Mouse (Mus musculus) 416B (cell line): ENCODE results near the gene Ehhadh.
"Not testable (repeated sequence)": the region's sequence is repeated elsewhere in the genome, so short reads cannot be mapped to it uniquely, and the experiment has no call there.

Experiments
- DNase-seq: peaks from one replicate; pipeline ENCODE4 v3.0.0; 2011; ENCODE audit warnings: low read depth

The Ehhadh gene

GRCm38 (mm10) chr16:21787516-21788353, at the start of gene Ehhadh:
Ehhadh (minus strand) TSS chr16:21787807.
- no peak for DNase-seq

GRCm38 (mm10) chr16:21836311-21837072, 48.9 kb upstream of the Ehhadh start:
- DNase-seq, result peak; percentile 75

GRCm38 (mm10) chr16:21835584-21835931, 48.0 kb upstream of the Ehhadh start:
- no peak for DNase-seq

- peak; percentile 50 for DNase-seq
Observed at GRCm38 (mm10) chr16:21834866-21835583, 47.4 kb upstream of the Ehhadh start.

GRCm38 (mm10) chr16:21833970-21834369, 46.4 kb upstream of the Ehhadh start:
- DNase-seq, result no peak

- DNase-seq, result no peak
Observed at GRCm38 (mm10) chr16:21833469-21833868, 45.9 kb upstream of the Ehhadh start.

GRCm38 (mm10) chr16:21831764-21832163, 44.2 kb upstream of the Ehhadh start:
- DNase-seq, result no peak

GRCm38 (mm10) chr16:21830784-21831183, 43.2 kb upstream of the Ehhadh start:
- DNase-seq, result no peak

- DNase-seq, result peak; percentile 97
Observed at GRCm38 (mm10) chr16:21829711-21830110, 42.1 kb upstream of the Ehhadh start.

- DNase-seq, result no peak
Observed at GRCm38 (mm10) chr16:21827581-21827980, 40.0 kb upstream of the Ehhadh start.

GRCm38 (mm10) chr16:21827153-21827552, 39.5 kb upstream of the Ehhadh start:
- DNase-seq, result peak; percentile 79

- DNase-seq, result no peak
Observed at GRCm38 (mm10) chr16:21825612-21826031, 38.0 kb upstream of the Ehhadh start.

GRCm38 (mm10) chr16:21818629-21819028, 31.0 kb upstream of the Ehhadh start:
- DNase-seq, result no peak

- peak; percentile 58 for DNase-seq
Observed at GRCm38 (mm10) chr16:21818132-21818531, 30.5 kb upstream of the Ehhadh start.

GRCm38 (mm10) chr16:21815669-21816010, 28.0 kb upstream of the Ehhadh start:
- no peak for DNase-seq

GRCm38 (mm10) chr16:21814861-21815668, 27.5 kb upstream of the Ehhadh start:
- DNase-seq, result peak; percentile 67

- no peak for DNase-seq
Observed at GRCm38 (mm10) chr16:21813164-21813834, 25.7 kb upstream of the Ehhadh start.

GRCm38 (mm10) chr16:21807786-21808185, 20.2 kb upstream of the Ehhadh start:
- not testable (repeated sequence) for DNase-seq

GRCm38 (mm10) chr16:21806892-21807291, 19.3 kb upstream of the Ehhadh start:
- no peak for DNase-seq

GRCm38 (mm10) chr16:21804258-21804657, 16.7 kb upstream of the Ehhadh start:
- DNase-seq, result no peak

GRCm38 (mm10) chr16:21795071-21795470, 7.5 kb upstream of the Ehhadh start:
- no peak for DNase-seq
